Mouse (Mus musculus) embryonic facial prominence, embryonic 15.5 days (tissue): ENCODE measurements around the gene Dlat. TPM values are rescaled to one million over a fixed set of nuclear protein-coding genes. Genes with fewer than 3 reads are reported as not detected.

ENCODE experiments used
- ATAC-seq: fragments of 200-750 bp; cut with Nextera tagmentation; 2 replicates; pipeline ENCODE4 v1.8.0; 2017; ENCODE audit warnings: low read depth, moderate TSS enrichment; ENCODE audit not compliant: insufficient number of reproducible peaks, low FRiP score, low TSS enrichment
- H3K27ac ChIP-seq: fragments of 300-500 bp; sonication (generic); replicated peaks from 2 replicates; pipeline ENCODE4 v1.5.1; 2015; ENCODE audit warnings: mild to moderate bottlenecking, inconsistent platforms
- H3K27me3 ChIP-seq: fragments of 300-500 bp; sonication (generic); 2 replicates; pipeline ENCODE4 v1.6.1; 2015; ENCODE audit warnings: inconsistent platforms
- H3K36me3 ChIP-seq: fragments of 300-500 bp; sonication (generic); 2 replicates; pipeline ENCODE4 v1.6.1; 2015; ENCODE audit warnings: mild to moderate bottlenecking, inconsistent platforms
- H3K4me1 ChIP-seq: fragments of 300-500 bp; sonication (generic); 2 replicates; pipeline ENCODE4 v1.6.1; 2015; ENCODE audit warnings: inconsistent platforms
- H3K4me2 ChIP-seq: fragments of 300-500 bp; sonication (generic); replicated peaks from 2 replicates; pipeline ENCODE4 v1.6.1; 2015; ENCODE audit warnings: mild to moderate bottlenecking, inconsistent platforms
- H3K4me3 ChIP-seq: fragments of 300-500 bp; sonication (generic); replicated peaks from 2 replicates; pipeline ENCODE4 v1.5.1; 2015; ENCODE audit warnings: mild to moderate bottlenecking, inconsistent platforms
- H3K9ac ChIP-seq: fragments of 300-500 bp; sonication (generic); 2 replicates; pipeline ENCODE4 v1.6.1; 2015; ENCODE audit warnings: inconsistent platforms
- H3K9me3 ChIP-seq: fragments of 300-500 bp; sonication (generic); replicated peaks from 2 replicates; pipeline ENCODE4 v1.6.1; 2016; ENCODE audit warnings: inconsistent platforms
- WGBS: fragments of 180-500 bp; shearing (Covaris S2); methylation state at CpG from one replicate; pipeline ENCODE4 v1.1.7; 2015; 5-methylcytosine and 5-hydroxymethylcytosine counted together
- polyA plus RNA-seq: library from polyadenylated mRNA; unstranded; fragments of >200 nt; fragmentation: Nextera tagmentation; extraction: Ambion mirVana; gene quantifications from 2 replicates; pipeline ENCODE4 v1.2.1, GENCODE M21; 2015

Dlat gene
- polyA plus RNA-seq = 50.1 and 51.3 TPM in 2 replicates

- WGBS = under 1% methylated on average over 63 of the region's 63 CpGs
- H3K4me1 ChIP-seq = peaks cover 16% of the 10 kb centered on the region
- peak within 1 kb of the TSS; percentile 83 for H3K27ac ChIP-seq
- H3K9ac ChIP-seq = peak within 1 kb of the TSS; percentile 72
- H3K4me3 ChIP-seq = peak within 1 kb of the TSS; percentile 76
- no peaks in the 10 kb centered on the region for H3K9me3 ChIP-seq
- peak; percentile 90 for ATAC-seq
- peak within 1 kb of the TSS; percentile 74 for H3K4me2 ChIP-seq
- no peaks in the 10 kb centered on the region for H3K27me3 ChIP-seq
- peaks cover 23% of the 10 kb centered on the region for H3K36me3 ChIP-seq
Observed at GRCm38 (mm10) chr9:50659392-50660217, at the start of gene Dlat. Dlat (minus strand) TSS chr9:50659780.

DNA sequence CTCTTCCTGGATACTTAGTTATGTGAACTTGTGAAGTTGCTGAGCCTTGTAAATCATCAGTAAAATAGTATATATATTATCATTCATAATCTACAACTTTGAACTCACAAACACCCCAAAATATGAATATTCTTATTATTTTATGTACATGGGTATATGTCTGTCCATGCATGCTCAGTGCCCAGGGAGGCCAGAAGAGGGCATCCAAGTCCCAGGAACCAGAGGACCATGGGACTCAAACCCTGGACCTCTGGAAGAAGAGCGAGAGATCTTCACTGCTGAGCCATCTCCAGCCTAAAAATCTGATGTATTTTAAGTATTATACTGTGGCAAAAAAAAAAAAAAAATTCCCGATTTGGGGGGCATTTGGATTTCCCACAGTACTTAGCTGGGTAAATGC is 49.5 kb upstream of the Dlat start:
- no peak overlapping the region for H3K4me3 ChIP-seq
- H3K36me3 ChIP-seq = 0 out of 2 replicates have a peak, but pooled peaks cover 8% of the 10 kb centered on the region
- H3K27ac ChIP-seq = no peak overlapping the region
- ATAC-seq = no peak
- no peaks in the 10 kb centered on the region for H3K9me3 ChIP-seq
- WGBS = 26% methylated on average over 2 of the region's 2 CpGs
- no peaks in the 10 kb centered on the region for H3K4me1 ChIP-seq
- H3K4me2 ChIP-seq = no peak overlapping the region
- H3K9ac ChIP-seq = no peak overlapping the region
- H3K27me3 ChIP-seq = no peaks in the 10 kb centered on the region

- ATAC-seq = no peak
- no peak overlapping the region for H3K27ac ChIP-seq
- H3K4me1 ChIP-seq = no peaks in the 10 kb centered on the region
- no peak overlapping the region for H3K9ac ChIP-seq
- H3K4me3 ChIP-seq = no peak overlapping the region
- H3K36me3 ChIP-seq = no peaks in the 10 kb centered on the region; the same call in 1 of the 2 replicates
- peaks cover under 1% of the 10 kb centered on the region; the same call in 1 of the 2 replicates for H3K27me3 ChIP-seq
- H3K9me3 ChIP-seq = no peaks in the 10 kb centered on the region
- H3K4me2 ChIP-seq = no peak overlapping the region
- 72% methylated on average over 6 of the region's 6 CpGs for WGBS
Observed at GRCm38 (mm10) chr9:50704907-50705306, 45.3 kb upstream of the Dlat start.

- no peak for ATAC-seq
- Histone ChIP-seq H3K27me3 (peaks cover 3% of the 10 kb centered on the region; the same call in 1 of the 2 replicates), H3K36me3 (no peaks in the 10 kb centered on the region; the same call in 1 of the 2 replicates), H3K27ac (no peak overlapping the region), H3K4me1 (peaks cover 23% of the 10 kb centered on the region), H3K4me2 (no peak overlapping the region), H3K9ac (no peak overlapping the region), H3K4me3 (no peak overlapping the region), H3K9me3 (no peaks in the 10 kb centered on the region)
- WGBS = 63% methylated on average over 11 of the region's 11 CpGs
Observed at GRCm38 (mm10) chr9:50700921-50701691, 41.5 kb upstream of the Dlat start.

GRCm38 (mm10) chr9:50698418-50699409 is 39.1 kb upstream of the Dlat start:
- WGBS = 2% methylated on average over 67 of the region's 70 CpGs
- H3K36me3 ChIP-seq = peaks cover 7% of the 10 kb centered on the region; the same call in 1 of the 2 replicates
- peak overlapping the region; percentile 42; the same call in 1 of the 2 replicates for H3K9ac ChIP-seq
- H3K4me3 ChIP-seq = peak overlapping the region; percentile 53
- no peak overlapping the region for H3K27ac ChIP-seq
- peaks cover 3% of the 10 kb centered on the region; the same call in 1 of the 2 replicates for H3K27me3 ChIP-seq
- H3K4me1 ChIP-seq = peaks cover 23% of the 10 kb centered on the region
- ATAC-seq = peak; percentile 45
- H3K4me2 ChIP-seq = peak overlapping the region; percentile 99
- H3K9me3 ChIP-seq = no peaks in the 10 kb centered on the region

DNA sequence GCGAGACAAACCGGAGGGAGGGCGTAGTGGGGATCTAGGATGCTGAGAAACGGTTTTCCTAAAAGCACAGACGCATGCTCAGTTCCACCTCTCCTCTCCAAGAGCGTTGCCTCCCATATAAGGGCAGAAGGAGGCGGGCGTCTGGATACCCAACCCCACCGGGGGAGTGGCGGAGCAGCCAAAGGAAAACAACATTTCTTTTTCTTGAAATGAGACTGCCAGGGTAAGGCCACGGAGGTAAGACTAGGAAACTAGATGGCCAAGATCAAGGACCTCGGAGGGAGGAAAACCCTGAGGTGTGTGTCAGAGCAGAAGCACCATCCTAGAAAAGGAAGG is 38.1 kb upstream of the Dlat start:
- H3K4me2 ChIP-seq = peak overlapping the region; percentile 99
- H3K27ac ChIP-seq = no peak overlapping the region
- peak; percentile 77 for ATAC-seq
- H3K9ac ChIP-seq = peak overlapping the region; percentile 29; the same call in 1 of the 2 replicates
- H3K27me3 ChIP-seq = peaks cover 3% of the 10 kb centered on the region; the same call in 1 of the 2 replicates
- H3K9me3 ChIP-seq = no peaks in the 10 kb centered on the region
- peaks cover 27% of the 10 kb centered on the region for H3K4me1 ChIP-seq
- WGBS = 4% methylated on average over 12 of the region's 12 CpGs
- H3K4me3 ChIP-seq = peak overlapping the region; percentile 28
- peaks cover 7% of the 10 kb centered on the region; the same call in 1 of the 2 replicates for H3K36me3 ChIP-seq

DNA sequence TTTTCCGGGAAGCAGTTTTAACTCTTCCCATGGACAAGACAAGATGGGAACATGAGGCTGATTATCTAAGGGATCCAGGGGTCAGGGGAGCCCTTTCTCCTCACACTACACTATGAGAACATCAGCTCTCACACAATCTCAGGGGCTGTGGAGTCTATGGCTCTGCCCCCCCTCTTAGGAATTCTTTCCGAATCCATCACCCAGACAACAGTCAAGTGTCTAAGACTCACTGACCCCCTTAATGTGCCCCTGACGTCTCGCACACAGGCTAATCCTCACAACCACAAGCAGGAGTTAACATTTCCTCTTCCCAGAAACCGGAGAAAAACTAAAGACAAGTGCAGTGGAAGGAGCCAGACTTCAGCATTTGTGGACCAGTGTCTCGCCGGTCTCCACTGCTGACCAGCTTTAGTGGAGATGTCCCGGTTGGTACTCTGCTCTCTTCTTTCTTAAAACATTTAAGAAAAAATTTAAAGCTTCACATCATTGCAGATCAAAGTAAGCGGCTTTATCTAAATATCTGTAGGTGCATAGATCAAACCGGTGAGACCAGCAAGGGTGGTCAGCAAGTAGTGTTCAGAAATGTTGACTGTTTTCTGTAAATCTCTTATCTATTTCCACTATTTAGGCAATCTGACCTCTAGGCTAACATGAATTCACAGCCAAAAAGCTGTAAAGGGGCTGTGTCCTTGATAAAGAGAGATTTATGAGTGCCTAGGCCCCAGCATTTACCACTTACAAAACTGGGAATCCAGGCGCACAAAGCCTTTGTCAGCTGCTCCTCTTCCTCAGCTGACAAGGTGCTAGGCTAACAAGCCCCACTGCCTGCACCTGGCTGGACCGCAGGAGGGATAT is 37.5 kb upstream of the Dlat start:
- 67% methylated on average over 12 of the region's 12 CpGs for WGBS
- no peak for ATAC-seq
- peak overlapping the region; percentile 28 for H3K4me3 ChIP-seq

GRCm38 (mm10) chr9:50695153-50695552 is 35.6 kb upstream of the Dlat start:
- Histone ChIP-seq H3K36me3 (peaks cover 11% of the 10 kb centered on the region; the same call in 1 of the 2 replicates), H3K27me3 (peaks cover 3% of the 10 kb centered on the region; the same call in 1 of the 2 replicates), H3K9ac (no peak overlapping the region), H3K27ac (no peak overlapping the region), H3K4me1 (peaks cover 28% of the 10 kb centered on the region), H3K4me2 (no peak overlapping the region), H3K4me3 (no peak overlapping the region), H3K9me3 (no peaks in the 10 kb centered on the region)
- no peak for ATAC-seq
- 92% methylated on average over 6 of the region's 6 CpGs for WGBS

More for the DNA sequence above, 37.5 kb upstream of the Dlat start:
- Histone ChIP-seq H3K27me3 (peaks cover 3% of the 10 kb centered on the region; the same call in 1 of the 2 replicates), H3K36me3 (peaks cover 8% of the 10 kb centered on the region), H3K9ac (peak overlapping the region; percentile 29; the same call in 1 of the 2 replicates), H3K9me3 (no peaks in the 10 kb centered on the region), H3K4me1 (peaks cover 28% of the 10 kb centered on the region), H3K27ac (no peak overlapping the region), H3K4me2 (peak overlapping the region; percentile 99)

GRCm38 (mm10) chr9:50693631-50694030 is 34.1 kb upstream of the Dlat start:
- Histone ChIP-seq H3K4me2 (no peak overlapping the region), H3K36me3 (peaks cover 17% of the 10 kb centered on the region; the same call in 1 of the 2 replicates), H3K4me1 (peaks cover 18% of the 10 kb centered on the region), H3K9ac (no peak overlapping the region), H3K9me3 (no peaks in the 10 kb centered on the region), H3K27me3 (no peaks in the 10 kb centered on the region), H3K27ac (no peak overlapping the region), H3K4me3 (no peak overlapping the region)
- ATAC-seq = no peak
- WGBS = 30% methylated on average over 10 of the region's 10 CpGs
